Mouse (Mus musculus): ENCODE measurements at regions not wholly inside any gene's neighbourhood (a gene's known extent, or its start where the extent isn't known, plus 50 kb on each side); places are given as distances from the start of the nearest gene placed in this dataset.

DNA sequence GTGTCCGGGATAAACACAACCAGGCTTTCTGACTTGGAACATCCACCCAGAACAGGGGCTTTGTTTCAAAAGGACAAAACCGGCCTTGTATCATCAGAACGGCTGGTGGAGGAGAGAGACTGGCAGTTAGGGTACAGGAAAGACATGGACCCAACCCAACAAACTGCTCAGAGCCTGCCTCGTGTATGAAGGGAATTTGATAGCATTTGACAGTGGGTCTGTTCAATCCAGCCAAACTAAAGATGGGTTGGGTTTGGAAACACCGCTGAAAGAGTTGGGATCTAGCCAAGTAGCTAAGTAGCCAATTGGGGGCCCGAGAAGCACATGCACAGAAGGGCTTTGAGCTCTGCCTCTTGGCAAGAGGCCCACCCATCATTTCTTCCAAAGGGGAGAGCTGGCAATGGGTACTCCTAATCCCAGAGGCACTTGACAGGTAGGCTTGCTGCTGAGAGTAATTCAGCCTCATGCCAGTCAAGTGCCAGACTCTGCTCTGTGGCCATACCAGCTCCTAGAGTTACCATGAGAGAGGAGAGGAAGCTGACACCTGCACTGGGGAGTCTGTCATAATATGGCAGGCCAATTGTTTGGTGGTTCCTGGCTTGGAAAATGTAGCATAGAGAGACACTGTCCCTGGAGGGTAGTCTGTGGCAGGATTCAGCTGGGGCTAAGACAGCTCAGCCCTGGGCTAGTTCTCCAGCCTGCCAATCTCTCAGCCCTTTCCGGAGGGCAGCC is 231.1 kb upstream of the Slc24a2 start:
- H3K4me1 ChIP-seq (ENCODE audit: control insufficient read depth, insufficient read depth, low read length) = no peaks in the 10 kb centered on the region
- no peak overlapping the region for H3K27ac ChIP-seq (replicated peaks; ENCODE audit: low read depth, low read length)
- H3K9me3 ChIP-seq (ENCODE audit: control insufficient read depth, low read length) = no peaks in the 10 kb centered on the region
- no peak for DNase-seq (ENCODE audit: low spot score)
- H3K27me3 ChIP-seq (ENCODE audit: control insufficient read depth, insufficient read depth, low read length) = no peaks in the 10 kb centered on the region
- 86% methylated on average over 7 of the region's 7 CpGs for WGBS
- no peak for ATAC-seq (ENCODE audit: insufficient number of reproducible peaks, low FRiP score, low TSS enrichment, low read depth)
- H3K4me3 ChIP-seq (ENCODE audit: low read depth, low read length) = no peak overlapping the region
- no peak overlapping the region for H3K4me2 ChIP-seq (ENCODE audit: low read depth, severe bottlenecking)
- H3K9ac ChIP-seq (ENCODE audit: low read length) = no peak overlapping the region
- H3K36me3 ChIP-seq (ENCODE audit: control insufficient read depth, insufficient read depth, low read length) = no peaks in the 10 kb centered on the region

DNA sequence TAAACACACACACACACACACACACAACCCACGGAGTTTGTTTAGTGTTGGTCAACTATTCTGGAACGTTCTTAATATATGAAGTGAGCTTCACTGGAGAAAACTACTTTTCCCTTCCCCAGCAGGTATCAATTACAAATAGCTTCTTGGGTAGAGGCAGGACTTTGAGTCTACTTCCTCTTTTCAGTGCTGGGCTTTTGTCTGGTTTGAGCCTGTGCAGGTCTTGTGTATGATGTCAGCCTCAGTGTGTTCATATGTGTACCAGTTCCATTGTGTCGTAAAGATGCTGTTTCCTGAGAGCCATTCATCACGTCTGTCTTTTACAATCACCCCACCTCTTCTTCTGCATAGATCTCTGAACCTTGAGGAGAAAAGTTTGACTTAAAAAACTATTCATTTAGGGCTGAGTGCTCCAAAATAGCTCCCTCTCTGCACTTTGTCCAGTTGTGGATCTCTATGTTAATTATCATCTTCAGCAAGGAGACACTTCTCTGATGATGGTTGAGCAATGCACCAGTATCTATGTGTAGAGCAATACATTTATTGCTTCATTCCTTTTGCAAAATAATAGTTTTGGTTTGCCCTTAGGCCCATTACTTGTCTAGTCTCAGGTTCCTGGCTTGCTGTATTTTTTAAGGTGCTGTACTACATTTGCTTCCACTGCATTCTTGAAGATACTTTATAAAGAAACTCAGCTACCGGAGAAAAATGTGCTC is 225.7 kb upstream of the Slc24a2 start:
- Histone ChIP-seq H3K4me2 (ENCODE audit: low read depth, severe bottlenecking) (no peak overlapping the region), H3K27me3 (ENCODE audit: control insufficient read depth, insufficient read depth, low read length) (no peaks in the 10 kb centered on the region), H3K36me3 (ENCODE audit: control insufficient read depth, insufficient read depth, low read length) (no peaks in the 10 kb centered on the region), H3K9ac (ENCODE audit: low read length) (no peak overlapping the region), H3K27ac (replicated peaks; ENCODE audit: low read depth, low read length) (no peak overlapping the region), H3K4me1 (ENCODE audit: control insufficient read depth, insufficient read depth, low read length) (no peaks in the 10 kb centered on the region), H3K4me3 (ENCODE audit: low read depth, low read length) (no peak overlapping the region), H3K9me3 (ENCODE audit: control insufficient read depth, low read length) (no peaks in the 10 kb centered on the region)
- 73% methylated on average over 5 of the region's 5 CpGs for WGBS
- ATAC-seq (ENCODE audit: insufficient number of reproducible peaks, low FRiP score, low TSS enrichment, low read depth) (no peak), DNase-seq (ENCODE audit: low spot score) (no peak)

DNA sequence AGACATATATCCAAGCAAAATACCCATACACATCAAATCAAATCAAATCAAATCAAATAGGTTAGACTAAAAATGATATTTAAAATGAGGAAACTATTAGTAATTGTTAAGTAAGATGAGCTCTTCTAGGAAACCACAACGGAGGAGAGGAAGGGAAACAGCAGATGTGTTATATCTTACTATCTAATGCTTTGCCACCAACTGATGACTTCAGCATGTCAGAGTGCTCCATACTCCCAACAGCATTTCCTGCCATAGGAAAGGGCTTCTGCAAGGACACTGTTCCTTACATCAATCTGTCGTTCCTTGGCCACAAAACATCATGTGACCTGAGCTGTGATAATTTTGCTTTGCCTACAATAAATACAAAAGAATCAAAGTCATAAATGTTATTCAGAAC is 221.8 kb upstream of the Slc24a2 start:
- no peak for ATAC-seq (ENCODE audit: insufficient number of reproducible peaks, low FRiP score, low TSS enrichment, low read depth)
- no peak overlapping the region for H3K4me3 ChIP-seq (ENCODE audit: low read depth, low read length)
- H3K27ac ChIP-seq (replicated peaks; ENCODE audit: low read depth, low read length) = no peak overlapping the region
- H3K27me3 ChIP-seq (ENCODE audit: control insufficient read depth, insufficient read depth, low read length) = no peaks in the 10 kb centered on the region
- H3K36me3 ChIP-seq (ENCODE audit: control insufficient read depth, insufficient read depth, low read length) = no peaks in the 10 kb centered on the region
- no peak overlapping the region for H3K4me2 ChIP-seq (ENCODE audit: low read depth, severe bottlenecking)
- no peaks in the 10 kb centered on the region for H3K4me1 ChIP-seq (ENCODE audit: control insufficient read depth, insufficient read depth, low read length)
- no peak for DNase-seq (ENCODE audit: low spot score)
- WGBS = 88% methylated on average over 2 of the region's 2 CpGs
- H3K9me3 ChIP-seq (ENCODE audit: control insufficient read depth, low read length) = no peaks in the 10 kb centered on the region
- H3K9ac ChIP-seq (ENCODE audit: low read length) = no peak overlapping the region

DNA sequence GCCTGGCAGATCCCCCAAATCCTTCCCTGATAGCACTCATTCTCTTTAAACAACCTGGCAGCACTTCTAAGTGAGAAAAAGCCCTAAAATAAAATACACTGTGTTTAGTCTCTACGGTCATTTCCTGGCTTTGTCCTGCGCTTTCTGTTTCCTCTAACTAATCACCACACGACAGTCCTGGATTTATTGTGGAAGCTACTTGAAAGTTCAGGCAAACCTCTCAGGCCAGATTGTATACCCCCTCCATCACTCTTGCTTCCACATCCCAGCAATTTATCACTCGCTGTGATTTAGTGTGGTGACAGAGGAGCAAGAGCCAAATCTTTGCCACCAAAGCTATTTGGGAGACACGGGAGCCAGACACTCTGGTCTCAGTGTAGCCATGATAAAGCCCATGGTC is 221.0 kb upstream of the Slc24a2 start:
- WGBS = 8% methylated on average over 5 of the region's 5 CpGs
- Histone ChIP-seq H3K36me3 (ENCODE audit: control insufficient read depth, insufficient read depth, low read length) (no peaks in the 10 kb centered on the region), H3K4me1 (ENCODE audit: control insufficient read depth, insufficient read depth, low read length) (no peaks in the 10 kb centered on the region), H3K9me3 (ENCODE audit: control insufficient read depth, low read length) (no peaks in the 10 kb centered on the region), H3K4me2 (ENCODE audit: low read depth, severe bottlenecking) (no peak overlapping the region), H3K27ac (replicated peaks; ENCODE audit: low read depth, low read length) (no peak overlapping the region), H3K4me3 (ENCODE audit: low read depth, low read length) (no peak overlapping the region), H3K27me3 (ENCODE audit: control insufficient read depth, insufficient read depth, low read length) (no peaks in the 10 kb centered on the region), H3K9ac (ENCODE audit: low read length) (no peak overlapping the region)
- DNase-seq (ENCODE audit: low spot score) = no peak
- no peak for ATAC-seq (ENCODE audit: insufficient number of reproducible peaks, low FRiP score, low TSS enrichment, low read depth)

DNA sequence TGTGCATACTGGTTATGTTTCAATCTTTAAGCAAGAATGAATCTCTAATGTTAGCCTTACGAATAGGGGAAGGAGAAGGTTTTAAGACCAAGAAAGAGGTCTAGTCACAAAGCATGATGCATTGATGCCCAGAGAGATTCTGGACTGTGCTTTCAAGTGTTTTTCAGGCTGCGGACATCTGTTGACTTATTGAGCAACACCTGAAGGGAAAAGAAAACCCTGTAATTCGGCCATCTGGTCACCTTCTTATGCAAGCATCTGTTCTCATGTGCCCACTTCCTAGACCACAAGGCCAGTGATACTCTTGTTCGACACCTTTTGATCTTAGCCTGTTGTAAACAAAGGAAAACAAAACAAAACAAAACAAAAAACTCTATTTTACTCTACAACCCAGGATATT is 218.1 kb upstream of the Slc24a2 start:
- ATAC-seq (ENCODE audit: insufficient number of reproducible peaks, low FRiP score, low TSS enrichment, low read depth) = no peak
- H3K9me3 ChIP-seq (ENCODE audit: control insufficient read depth, low read length) = no peaks in the 10 kb centered on the region
- H3K9ac ChIP-seq (ENCODE audit: low read length) = no peak overlapping the region
- no peaks in the 10 kb centered on the region for H3K36me3 ChIP-seq (ENCODE audit: control insufficient read depth, insufficient read depth, low read length)
- H3K4me3 ChIP-seq (ENCODE audit: low read depth, low read length) = no peak overlapping the region
- no peak overlapping the region for H3K27ac ChIP-seq (replicated peaks; ENCODE audit: low read depth, low read length)
- H3K27me3 ChIP-seq (ENCODE audit: control insufficient read depth, insufficient read depth, low read length) = no peaks in the 10 kb centered on the region
- no peak overlapping the region for H3K4me2 ChIP-seq (ENCODE audit: low read depth, severe bottlenecking)
- 49% methylated on average over 4 of the region's 4 CpGs for WGBS
- H3K4me1 ChIP-seq (ENCODE audit: control insufficient read depth, insufficient read depth, low read length) = no peaks in the 10 kb centered on the region
- no peak for DNase-seq (ENCODE audit: low spot score)

DNA sequence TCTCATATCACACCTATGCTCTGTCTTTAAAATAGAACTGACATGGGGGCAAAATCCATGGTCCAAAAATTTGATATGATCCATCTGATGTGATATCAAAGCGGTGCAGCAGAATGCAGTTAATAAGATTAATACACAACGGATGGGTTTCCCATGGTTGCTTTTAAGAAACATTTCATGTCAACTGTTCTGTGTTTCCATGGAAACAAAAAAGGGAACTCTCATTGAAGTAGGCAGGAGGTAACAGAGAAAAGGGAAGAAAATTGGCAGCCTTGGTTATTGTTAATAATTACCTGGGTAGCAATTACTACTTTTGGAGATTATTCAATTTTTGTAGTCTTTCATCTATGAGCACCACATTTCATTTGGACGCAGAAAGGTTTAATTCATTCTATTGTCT is 216.6 kb upstream of the Slc24a2 start:
- Histone ChIP-seq H3K36me3 (ENCODE audit: control insufficient read depth, insufficient read depth, low read length) (no peaks in the 10 kb centered on the region), H3K27me3 (ENCODE audit: control insufficient read depth, insufficient read depth, low read length) (no peaks in the 10 kb centered on the region), H3K4me2 (ENCODE audit: low read depth, severe bottlenecking) (no peak overlapping the region), H3K9ac (ENCODE audit: low read length) (no peak overlapping the region), H3K4me3 (ENCODE audit: low read depth, low read length) (no peak overlapping the region), H3K9me3 (ENCODE audit: control insufficient read depth, low read length) (no peaks in the 10 kb centered on the region), H3K27ac (replicated peaks; ENCODE audit: low read depth, low read length) (no peak overlapping the region), H3K4me1 (ENCODE audit: control insufficient read depth, insufficient read depth, low read length) (no peaks in the 10 kb centered on the region)
- DNase-seq (ENCODE audit: low spot score) = no peak
- no peak for ATAC-seq (ENCODE audit: insufficient number of reproducible peaks, low FRiP score, low TSS enrichment, low read depth)
- WGBS = 89% methylated on average over 3 of the region's 3 CpGs

DNA sequence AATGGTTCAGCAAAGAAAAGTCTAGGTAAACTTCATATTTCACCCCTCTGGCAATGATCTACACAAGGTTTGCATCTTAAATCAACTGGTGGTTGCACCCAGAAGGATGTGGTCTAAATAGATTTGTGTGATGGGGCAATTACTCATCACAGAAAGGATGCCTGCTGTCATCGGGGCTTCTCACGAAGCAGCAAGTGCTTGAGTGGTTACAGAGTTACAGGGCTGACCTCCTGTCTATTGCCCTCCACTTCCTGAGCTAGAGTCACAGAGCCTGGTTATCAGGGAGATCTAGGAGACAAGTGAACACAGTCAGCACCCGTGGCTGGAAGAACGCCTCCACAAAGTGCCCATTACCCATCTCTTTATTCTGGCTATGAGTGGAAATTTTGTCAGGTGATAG is 203.9 kb upstream of the Slc24a2 start:
- H3K4me1 ChIP-seq (ENCODE audit: control insufficient read depth, insufficient read depth, low read length) = no peaks in the 10 kb centered on the region
- no peak for ATAC-seq (ENCODE audit: insufficient number of reproducible peaks, low FRiP score, low TSS enrichment, low read depth)
- no peaks in the 10 kb centered on the region for H3K9me3 ChIP-seq (ENCODE audit: control insufficient read depth, low read length)
- no peak for DNase-seq (ENCODE audit: low spot score)
- H3K9ac ChIP-seq (ENCODE audit: low read length) = no peak overlapping the region
- WGBS = 50% methylated on average over 4 of the region's 4 CpGs
- H3K4me3 ChIP-seq (ENCODE audit: low read depth, low read length) = no peak overlapping the region
- H3K27ac ChIP-seq (replicated peaks; ENCODE audit: low read depth, low read length) = no peak overlapping the region
- no peaks in the 10 kb centered on the region for H3K36me3 ChIP-seq (ENCODE audit: control insufficient read depth, insufficient read depth, low read length)
- H3K27me3 ChIP-seq (ENCODE audit: control insufficient read depth, insufficient read depth, low read length) = no peaks in the 10 kb centered on the region
- no peak overlapping the region for H3K4me2 ChIP-seq (ENCODE audit: low read depth, severe bottlenecking)

DNA sequence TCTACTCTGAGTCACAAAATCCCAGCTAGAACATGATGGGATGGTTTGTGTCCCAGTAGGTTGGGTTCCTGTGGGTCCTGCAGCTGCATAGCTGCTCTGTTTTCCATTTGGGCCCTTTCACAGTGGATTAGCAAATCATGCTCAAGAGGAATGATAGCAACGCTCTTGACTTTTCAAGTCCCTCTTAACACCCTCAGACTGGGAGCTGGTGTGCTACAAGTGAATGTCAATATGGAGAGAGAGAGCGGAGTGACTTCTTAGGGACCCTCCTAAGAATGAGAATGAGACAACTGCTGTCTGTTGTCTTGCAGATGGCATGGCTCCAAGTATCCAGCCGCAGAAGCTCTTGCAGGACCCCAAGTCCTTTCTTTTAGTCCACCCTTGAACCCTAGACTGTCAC is 198.1 kb upstream of the Slc24a2 start:
- 87% methylated on average over 3 of the region's 3 CpGs for WGBS
- no peak overlapping the region for H3K9ac ChIP-seq (ENCODE audit: low read length)
- no peaks in the 10 kb centered on the region for H3K27me3 ChIP-seq (ENCODE audit: control insufficient read depth, insufficient read depth, low read length)
- H3K4me1 ChIP-seq (ENCODE audit: control insufficient read depth, insufficient read depth, low read length) = no peaks in the 10 kb centered on the region
- DNase-seq (ENCODE audit: low spot score) (no peak), ATAC-seq (ENCODE audit: insufficient number of reproducible peaks, low FRiP score, low TSS enrichment, low read depth) (no peak)
- H3K4me2 ChIP-seq (ENCODE audit: low read depth, severe bottlenecking) = no peak overlapping the region
- no peak overlapping the region for H3K4me3 ChIP-seq (ENCODE audit: low read depth, low read length)
- H3K36me3 ChIP-seq (ENCODE audit: control insufficient read depth, insufficient read depth, low read length) = no peaks in the 10 kb centered on the region
- no peaks in the 10 kb centered on the region for H3K9me3 ChIP-seq (ENCODE audit: control insufficient read depth, low read length)
- H3K27ac ChIP-seq (replicated peaks; ENCODE audit: low read depth, low read length) = no peak overlapping the region

All from limb, embryonic 11.5 days (tissue).